Mouse (Mus musculus): ENCODE results near the gene Ube2h.

- no peak for TF ChIP-seq CTCF (conservative IDR thresholded peaks at IDR 0.05; ENCODE audit: insufficient read depth, insufficient read length, low read depth, low read length)
- no peak for TF ChIP-seq POLR2A (IDR thresholded peaks at IDR 0.05; ENCODE audit: low read depth, low read length)
Observed at GRCm38 (mm10) chr6:30169148-30169547, 135.2 kb downstream of the Ube2h start.
